ENCODE assay signal across 12 mouse cellular contexts in genomic region chr2:170268080-170268479, GRCm38 (mm10).
DNase-seq lines count a peak whose midpoint lies in the region; ATAC-seq and TF ChIP-seq lines count a peak whose summit lies in the region.
"Had no signal": no experiment of that assay in that cellular context is flagged by ENCODE, and none has a peak within 500 bp of the region (broad histone marks: within the 10 kb centered on the region; RNA-seq: fewer than 3 reads in every experiment).

No protein-coding gene starts in this region.

- peaks cover 13% of the 10 kb centered on the region for H3K4me1 ChIP-seq in lung, embryonic 14.5 days (ENCODE audit: insufficient read depth)

- no peak overlapping the region for H3K4me3 ChIP-seq in lung, embryonic 14.5 days (ENCODE audit: low read depth, low read length)
- H3K4me3 ChIP-seq: neural tube, embryonic 15.5 days had no signal

- intact Hi-C loops in gastrocnemius, postnatal 14 days (cut with DNase I; ENCODE audit: low total_unique reads): no loop called here

- peak; percentile 38 for DNase-seq in gastrocnemius, postnatal 14 days
- no peak for DNase-seq in gastrocnemius, adult 18-20 months (ENCODE audit: low spot score)
- peak; percentile 18 for DNase-seq in ovary, postnatal 36 days (ENCODE audit: low spot score)
- no peak for DNase-seq in ovary, postnatal 10 days (ENCODE audit: low spot score)
- DNase-seq in lung, embryonic 14.5 days: peak; percentile 80
- no peak for DNase-seq in left cerebral cortex, adult 18-20 months (ENCODE audit: low spot score in 2 of 2)
- no peak for DNase-seq in left cerebral cortex, adult 8-10 months (ENCODE audit: low spot score in 2 of 2)
- DNase-seq: cerebellum, postnatal 36 days had no signal

- H3K9me3 ChIP-seq in lung, embryonic 14.5 days (ENCODE audit: low read depth, low read length): no peaks in the 10 kb centered on the region; the same call in 1 of the 2 replicates
- H3K9me3 ChIP-seq: neural tube, embryonic 15.5 days had no signal

- peak; percentile 64 for ATAC-seq in lung, embryonic 14.5 days (ENCODE audit: insufficient read depth)
- ATAC-seq in monocyte, adult 5-6 weeks (replicated peaks; ENCODE audit: insufficient number of reproducible peaks, low FRiP score, low TSS enrichment, poor library complexity, severe bottlenecking): no peak
- ATAC-seq: forebrain, embryonic 16.5 days; hindbrain, postnatal 0 days had no signal

- peak overlapping the region; percentile 55 for H3K4me2 ChIP-seq in lung, embryonic 14.5 days

- WGBS in lung, embryonic 14.5 days: 8% methylated on average over 8 of the region's 8 CpGs

- no peaks in the 10 kb centered on the region for H3K36me3 ChIP-seq in lung, embryonic 14.5 days (ENCODE audit: insufficient read depth)
- H3K36me3 ChIP-seq: neural tube, embryonic 15.5 days had no signal

- H3K9ac ChIP-seq in lung, embryonic 14.5 days: peak overlapping the region; percentile 10; the same call in 1 of the 2 replicates
- H3K9ac ChIP-seq: neural tube, embryonic 15.5 days had no signal

- no peaks in the 10 kb centered on the region for H3K27me3 ChIP-seq in lung, embryonic 14.5 days (ENCODE audit: insufficient read depth, low read length)
- H3K27me3 ChIP-seq: neural tube, embryonic 15.5 days had no signal

- no peak for TF ChIP-seq CTCF in lung, embryonic 14.5 days (IDR thresholded peaks at IDR 0.05; ENCODE audit: low read depth)

- H3K27ac ChIP-seq in lung, embryonic 14.5 days (ENCODE audit: low read depth): peak overlapping the region; percentile 83
- H3K27ac ChIP-seq: hindbrain, postnatal 0 days; neural tube, embryonic 15.5 days had no signal

Comparison
In these comparisons a context has a peak if more than half of its experiments do, and no peak if none do; other contexts are left out.
1. DNase-seq: peak in gastrocnemius, postnatal 14 days (single experiment), ovary, postnatal 36 days (single experiment) and lung, embryonic 14.5 days (single experiment); none in gastrocnemius, adult 18-20 months (single experiment), ovary, postnatal 10 days (single experiment), left cerebral cortex, adult 18-20 months (0 of 2) and left cerebral cortex, adult 8-10 months (0 of 2).